Mouse (Mus musculus) heart, postnatal 14 days (tissue): ENCODE measurements around the gene Emc9. TPM values are rescaled to one million over a fixed set of nuclear protein-coding genes. Genes with fewer than 3 reads are reported as not detected.

Source experiments
- DNase-seq, 2 experiments: peaks; one replicate each; pipeline ENCODE4 v3.0.0; 2021 to 2022
- intact Hi-C: fragments of 180-260 bp; cut with DNase I; formaldehyde crosslinking; loops from one replicate; pipeline ENCODE4 v1.15.1; 2025
- total RNA-seq, 2 experiments: library from RNA; stranded (reverse); gene quantifications; 2 replicates each; pipeline ENCODE4 v1.2.3; 2021

Gene Emc9
- total RNA-seq, 2 experiments from 2014 or later: 39.9 to 45.0 TPM

- intact Hi-C loops: no loop called here
- DNase-seq: no peak
Measured at GRCm38 (mm10) chr14:55565748-55566147, 19.4 kb downstream of the Emc9 start.

- DNase-seq: no peak
Measured at GRCm38 (mm10) chr14:55563249-55563648, 21.9 kb downstream of the Emc9 start.

GRCm38 (mm10) chr14:55561860-55562259 is 23.2 kb downstream of the Emc9 start:
- DNase-seq: no peak
- intact Hi-C loops: loop anchor here (5.0 kb wide), 1 partner anchor 40 kb away; the partner anchor contains the start of gene Irf9

More at GRCm38 (mm10) chr14:55563249-55563648, 21.9 kb downstream of the Emc9 start:
- intact Hi-C loops: loop anchor here (5.0 kb wide), 1 partner anchor 39 kb away; the partner anchor contains the start of gene Irf9

- DNase-seq: peak; percentile 95 to 96
- intact Hi-C loops: loop anchor here (5.0 kb wide), 1 partner anchor 42 kb away; the partner anchor contains the start of gene Irf9
Measured at GRCm38 (mm10) chr14:55560202-55561073, 24.7 kb downstream of the Emc9 start, which contains the start of gene A730061H03Rik. A730061H03Rik (minus strand) TSS chr14:55560406.

GRCm38 (mm10) chr14:55559799-55560201 is 25.3 kb downstream of the Emc9 start, which contains the start of gene Dcaf11:
Dcaf11 (plus strand) TSS chr14:55560006.
- peak; percentile 90 for DNase-seq
- intact Hi-C loops: loop anchor here (5.0 kb wide), 1 partner anchor 43 kb away; the partner anchor contains the start of gene Irf9

- DNase-seq: no peak
- intact Hi-C loops: no loop called here
Measured at GRCm38 (mm10) chr14:55558740-55559448, 26.2 kb downstream of the Emc9 start.

- DNase-seq: no peak
- intact Hi-C loops: loop anchor here (1.0 to 2.0 kb wide), 2 partner anchors 17 to 61 kb away; partner anchors contain the start of gene Pck2
Measured at GRCm38 (mm10) chr14:55557587-55557986, 27.5 kb downstream of the Emc9 start.

GRCm38 (mm10) chr14:55557003-55557402 is 28.1 kb downstream of the Emc9 start:
- intact Hi-C loops: loop anchor here (1.0 to 2.0 kb wide), 2 partner anchors 16 to 61 kb away; partner anchors contain the start of gene Pck2

GRCm38 (mm10) chr14:55555788-55556187 is 29.3 kb downstream of the Emc9 start:
- no peak for DNase-seq
- intact Hi-C loops: loop anchor here (2.0 kb wide), 1 partner anchor 15 kb away; the partner anchor contains the start of gene Pck2

More at GRCm38 (mm10) chr14:55557003-55557402, 28.1 kb downstream of the Emc9 start:
- peak; percentile 82 to 89 for DNase-seq

- intact Hi-C loops: no loop called here
Measured at GRCm38 (mm10) chr14:55554635-55555034, 30.5 kb downstream of the Emc9 start.

GRCm38 (mm10) chr14:55551794-55552193 is 33.3 kb downstream of the Emc9 start:
- no peak for DNase-seq
- intact Hi-C loops: no loop called here

More at GRCm38 (mm10) chr14:55554635-55555034, 30.5 kb downstream of the Emc9 start:
- no peak for DNase-seq

- intact Hi-C loops: no loop called here
Measured at GRCm38 (mm10) chr14:55551347-55551746, 33.8 kb downstream of the Emc9 start.

GRCm38 (mm10) chr14:55550191-55550590 is 34.9 kb downstream of the Emc9 start:
- DNase-seq: no peak
- intact Hi-C loops: no loop called here

More at GRCm38 (mm10) chr14:55551347-55551746, 33.8 kb downstream of the Emc9 start:
- DNase-seq: no peak

GRCm38 (mm10) chr14:55544334-55544733 is 40.8 kb downstream of the Emc9 start:
- intact Hi-C loops: no loop called here
- no peak for DNase-seq

- intact Hi-C loops: no loop called here
Measured at GRCm38 (mm10) chr14:55542268-55542667, 42.8 kb downstream of the Emc9 start.

GRCm38 (mm10) chr14:55540787-55541321 is 44.2 kb downstream of the Emc9 start:
- intact Hi-C loops: loop anchor here (2.0 kb wide), 1 partner anchor 16 kb away; no protein-coding TSS in a partner anchor
- DNase-seq: peak; percentile 88 to 91

More at GRCm38 (mm10) chr14:55542268-55542667, 42.8 kb downstream of the Emc9 start:
- no peak for DNase-seq

- intact Hi-C loops: loop anchor here (2.0 kb wide), 1 partner anchor 17 kb away; no protein-coding TSS in a partner anchor
- DNase-seq: peak; percentile 86 to 88
Measured at GRCm38 (mm10) chr14:55540067-55540786, 44.9 kb downstream of the Emc9 start, which contains the start of gene Pck2. Pck2 (plus strand) TSS chr14:55540266.

- DNase-seq: peak; percentile 46 to 65
- intact Hi-C loops: loop anchor here (1.0 to 10.0 kb wide), 3 partner anchors 40 to 421 kb away; partner anchors contain the start of gene Jph4
Measured at GRCm38 (mm10) chr14:55536116-55536745, 48.9 kb downstream of the Emc9 start.
